Mouse (Mus musculus): ENCODE results near the gene Dalrd3. TPM values are rescaled to one million over a fixed set of nuclear protein-coding genes. Genes with fewer than 3 reads are reported as not detected.

Dalrd3 gene
- total and polyA plus RNA-seq, 2 experiments from 2014 or later = 39.6 to 54.0 TPM

GRCm38 (mm10) chr9:108579344-108579690, 9.6 kb downstream of the Dalrd3 start:
- H3K27me3 ChIP-seq (ENCODE audit: control insufficient read depth, insufficient read depth, low read length) = no peaks in the 10 kb centered on the region
- H3K4me3 ChIP-seq (ENCODE audit: low read depth, low read length) = no peak overlapping the region
- no peaks in the 10 kb centered on the region for H3K9me3 ChIP-seq (replicated peaks; ENCODE audit: control insufficient read depth, low read length)
- DNase-seq (ENCODE audit: low spot score) (no peak), ATAC-seq (ENCODE audit: insufficient read depth, low read depth) (no peak)
- H3K27ac ChIP-seq (ENCODE audit: low read depth) = peak overlapping the region; percentile 84
- peak overlapping the region; percentile 92 for H3K4me2 ChIP-seq (ENCODE audit: low read depth, low read length)
- WGBS = 48% methylated on average over 5 of the region's 5 CpGs
- H3K4me1 ChIP-seq (ENCODE audit: control insufficient read depth, insufficient read depth) = peaks cover 22% of the 10 kb centered on the region
- peak overlapping the region; percentile 87 for H3K9ac ChIP-seq (replicated peaks; ENCODE audit: low read depth, low read length)
- peaks cover 18% of the 10 kb centered on the region for H3K36me3 ChIP-seq (replicated peaks; ENCODE audit: control insufficient read depth, insufficient read depth, low read length)
- TF ChIP-seq CTCF (IDR thresholded peaks at IDR 0.05; ENCODE audit: low read depth) (no peak), EP300 (IDR thresholded peaks at IDR 0.05; ENCODE audit: low read depth) (no peak)

GRCm38 (mm10) chr9:108587571-108588180, 18.0 kb downstream of the Dalrd3 start:
- Histone ChIP-seq H3K4me3 (ENCODE audit: low read depth, low read length) (peak overlapping the region; percentile 36), H3K36me3 (replicated peaks; ENCODE audit: control insufficient read depth, insufficient read depth, low read length) (no peaks in the 10 kb centered on the region), H3K4me2 (ENCODE audit: low read depth, low read length) (peak overlapping the region; percentile 59), H3K9ac (replicated peaks; ENCODE audit: low read depth, low read length) (peak overlapping the region; percentile 47; the same call in 1 of the 2 replicates), H3K4me1 (ENCODE audit: control insufficient read depth, insufficient read depth) (peaks cover 31% of the 10 kb centered on the region), H3K9me3 (replicated peaks; ENCODE audit: control insufficient read depth, low read length) (no peaks in the 10 kb centered on the region), H3K27ac (ENCODE audit: low read depth) (peak overlapping the region; percentile 88), H3K27me3 (ENCODE audit: control insufficient read depth, insufficient read depth, low read length) (no peaks in the 10 kb centered on the region)
- DNase-seq (ENCODE audit: low spot score) = peak; percentile 94
- TF ChIP-seq EP300 (IDR thresholded peaks at IDR 0.05; ENCODE audit: low read depth) (no peak), CTCF (IDR thresholded peaks at IDR 0.05; ENCODE audit: low read depth) (no peak)
- 6% methylated on average over 14 of the region's 14 CpGs for WGBS
- ATAC-seq (ENCODE audit: insufficient read depth, low read depth) = peak; percentile 95

- ATAC-seq (ENCODE audit: insufficient read depth, low read depth) (no peak), DNase-seq (ENCODE audit: low spot score) (no peak)
- H3K27me3 ChIP-seq (ENCODE audit: control insufficient read depth, insufficient read depth, low read length) = no peaks in the 10 kb centered on the region
- H3K9me3 ChIP-seq (replicated peaks; ENCODE audit: control insufficient read depth, low read length) = no peaks in the 10 kb centered on the region
- peaks cover 26% of the 10 kb centered on the region for H3K4me1 ChIP-seq (ENCODE audit: control insufficient read depth, insufficient read depth)
- TF ChIP-seq EP300 (IDR thresholded peaks at IDR 0.05; ENCODE audit: low read depth) (no peak), CTCF (IDR thresholded peaks at IDR 0.05; ENCODE audit: low read depth) (peak; percentile 34)
- H3K36me3 ChIP-seq (replicated peaks; ENCODE audit: control insufficient read depth, insufficient read depth, low read length) = 0 out of 2 replicates have a peak, but pooled peaks cover 3% of the 10 kb centered on the region
- H3K4me2 ChIP-seq (ENCODE audit: low read depth, low read length) = no peak overlapping the region
- 75% methylated on average over 5 of the region's 5 CpGs for WGBS
- H3K27ac ChIP-seq (ENCODE audit: low read depth) = no peak overlapping the region
- no peak overlapping the region for H3K4me3 ChIP-seq (ENCODE audit: low read depth, low read length)
- no peak overlapping the region for H3K9ac ChIP-seq (replicated peaks; ENCODE audit: low read depth, low read length)
Observed at GRCm38 (mm10) chr9:108589229-108589628, 19.5 kb downstream of the Dalrd3 start.

GRCm38 (mm10) chr9:108591462-108591861, 21.8 kb downstream of the Dalrd3 start:
- no peak overlapping the region for H3K9ac ChIP-seq (replicated peaks; ENCODE audit: low read depth, low read length)
- DNase-seq (ENCODE audit: low spot score) (no peak), ATAC-seq (ENCODE audit: insufficient read depth, low read depth) (no peak)
- H3K4me3 ChIP-seq (ENCODE audit: low read depth, low read length) = no peak overlapping the region
- 0 out of 2 replicates have a peak, but pooled peaks cover 3% of the 10 kb centered on the region for H3K36me3 ChIP-seq (replicated peaks; ENCODE audit: control insufficient read depth, insufficient read depth, low read length)
- H3K4me2 ChIP-seq (ENCODE audit: low read depth, low read length) = no peak overlapping the region
- H3K9me3 ChIP-seq (replicated peaks; ENCODE audit: control insufficient read depth, low read length) = no peaks in the 10 kb centered on the region
- peaks cover 32% of the 10 kb centered on the region for H3K4me1 ChIP-seq (ENCODE audit: control insufficient read depth, insufficient read depth)
- 72% methylated on average over 4 of the region's 4 CpGs for WGBS
- H3K27me3 ChIP-seq (ENCODE audit: control insufficient read depth, insufficient read depth, low read length) = no peaks in the 10 kb centered on the region
- no peak overlapping the region for H3K27ac ChIP-seq (ENCODE audit: low read depth)
- TF ChIP-seq CTCF (IDR thresholded peaks at IDR 0.05; ENCODE audit: low read depth) = no peak
- no peak for TF ChIP-seq EP300 (IDR thresholded peaks at IDR 0.05; ENCODE audit: low read depth)

GRCm38 (mm10) chr9:108594354-108594753, 24.7 kb downstream of the Dalrd3 start:
- DNase-seq (ENCODE audit: low spot score) (no peak), ATAC-seq (ENCODE audit: insufficient read depth, low read depth) (no peak)
- WGBS = 25% methylated on average over 3 of the region's 3 CpGs
- Histone ChIP-seq H3K9me3 (replicated peaks; ENCODE audit: control insufficient read depth, low read length) (no peaks in the 10 kb centered on the region), H3K4me1 (ENCODE audit: control insufficient read depth, insufficient read depth) (peaks cover 16% of the 10 kb centered on the region; the same call in 1 of the 2 replicates), H3K27ac (ENCODE audit: low read depth) (peak overlapping the region; percentile 79), H3K4me3 (ENCODE audit: low read depth, low read length) (no peak overlapping the region), H3K9ac (replicated peaks; ENCODE audit: low read depth, low read length) (no peak overlapping the region), H3K36me3 (replicated peaks; ENCODE audit: control insufficient read depth, insufficient read depth, low read length) (0 out of 2 replicates have a peak, but pooled peaks cover 3% of the 10 kb centered on the region), H3K27me3 (ENCODE audit: control insufficient read depth, insufficient read depth, low read length) (no peaks in the 10 kb centered on the region), H3K4me2 (ENCODE audit: low read depth, low read length) (0 out of 2 replicates have a peak overlapping the region, but pooled peaks have one; percentile 1)
- TF ChIP-seq EP300 (IDR thresholded peaks at IDR 0.05; ENCODE audit: low read depth) = no peak
- TF ChIP-seq CTCF (IDR thresholded peaks at IDR 0.05; ENCODE audit: low read depth) = no peak

All from heart, postnatal 0 days (tissue).